22 mouse cellular contexts compared by ENCODE assay signal in the genomic region with DNA sequence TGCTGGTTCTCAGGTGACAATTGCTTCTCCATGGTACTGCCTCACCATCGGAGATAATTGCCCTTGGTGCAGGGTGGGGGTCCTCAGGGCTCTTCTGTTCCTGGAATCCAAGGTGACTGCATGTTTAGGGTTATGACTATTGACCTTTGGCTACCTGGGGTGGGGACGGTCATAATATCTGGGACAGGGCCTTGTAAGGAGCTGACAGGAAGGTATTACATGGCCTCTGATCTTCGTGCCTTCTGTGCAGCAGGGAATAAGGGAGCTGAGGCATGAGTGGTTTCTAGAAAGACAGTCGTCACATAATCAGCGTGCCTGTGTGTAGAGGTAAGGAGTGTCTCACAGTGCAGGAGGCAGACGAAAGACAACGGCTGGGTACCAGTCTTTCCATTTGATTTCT.
"Had no signal": no experiment of that assay in that cellular context is flagged by ENCODE, and none has a peak within 500 bp of the region (broad histone marks: within the 10 kb centered on the region; RNA-seq: fewer than 3 reads in every experiment).

No protein-coding gene starts in this region.

- H3K27me3 ChIP-seq: limb, embryonic 12.5 days; limb, embryonic 15.5 days; midbrain, embryonic 12.5 days; midbrain, embryonic 15.5 days; neural tube, embryonic 12.5 days; neural tube, embryonic 15.5 days had no signal

- H3K9me3 ChIP-seq: limb, embryonic 12.5 days; limb, embryonic 15.5 days; midbrain, embryonic 12.5 days; midbrain, embryonic 15.5 days; neural tube, embryonic 12.5 days; neural tube, embryonic 15.5 days had no signal

- H3K9ac ChIP-seq: limb, embryonic 12.5 days; limb, embryonic 15.5 days; liver, embryonic 14.5 days; liver, postnatal 0 days; lung, embryonic 14.5 days; midbrain, embryonic 12.5 days; midbrain, embryonic 15.5 days; neural tube, embryonic 12.5 days; neural tube, embryonic 15.5 days had no signal

- H3K27ac ChIP-seq: kidney, postnatal 0 days; limb, embryonic 12.5 days; limb, embryonic 15.5 days; liver, embryonic 14.5 days; macrophage; midbrain, embryonic 12.5 days; midbrain, embryonic 15.5 days; neural tube, embryonic 12.5 days; neural tube, embryonic 15.5 days; stomach, postnatal 0 days had no signal

- H3K36me3 ChIP-seq: limb, embryonic 12.5 days; limb, embryonic 15.5 days; midbrain, embryonic 12.5 days; midbrain, embryonic 15.5 days; neural tube, embryonic 12.5 days; neural tube, embryonic 15.5 days had no signal

- DNase-seq: kidney, adult 11 months; kidney, postnatal 25 days; liver, postnatal 0 days; lung, embryonic 14.5 days; right cerebral cortex, adult 18-20 months; right cerebral cortex, postnatal 14 days; right cerebral cortex, postnatal 4 days; thymus, adult 2 months; thymus, postnatal 14 days; thymus, postnatal 4 days had no signal

- H3K4me1 ChIP-seq: midbrain, embryonic 12.5 days had no signal

- H3K4me3 ChIP-seq: limb, embryonic 12.5 days; limb, embryonic 15.5 days; midbrain, embryonic 12.5 days; midbrain, embryonic 15.5 days; neural tube, embryonic 12.5 days; neural tube, embryonic 15.5 days had no signal

- ATAC-seq: liver, postnatal 0 days; lung, postnatal 0 days; midbrain, embryonic 15.5 days had no signal

- H3K4me2 ChIP-seq: limb, embryonic 12.5 days; limb, embryonic 15.5 days; liver, embryonic 11.5 days; lung, embryonic 14.5 days; midbrain, embryonic 12.5 days; midbrain, embryonic 15.5 days; neural tube, embryonic 12.5 days; neural tube, embryonic 15.5 days had no signal
